Mouse (Mus musculus): ENCODE results near the gene Znrf4. TPM values are rescaled to one million over a fixed set of nuclear protein-coding genes. Genes with fewer than 3 reads are reported as not detected.
A peak's percentile ranks its signal among the peaks of the same experiment; 100 is the strongest.

The Znrf4 gene
- polyA plus RNA-seq, 1 experiment: not detected

- H3K27ac ChIP-seq (ENCODE audit: insufficient read depth, low read depth, low read length): no peak overlapping the region
- H3K4me3 ChIP-seq (ENCODE audit: insufficient read depth, low read depth, low read length): no peak overlapping the region
- H3K4me1 ChIP-seq (ENCODE audit: control insufficient read depth, insufficient read depth, low read length): peaks cover 82% of the 10 kb centered on the region
- TF ChIP-seq CTCF (IDR thresholded peaks at IDR 0.05; ENCODE audit: insufficient read depth, low read depth, low read length) (no peak), POLR2A (IDR thresholded peaks at IDR 0.05; ENCODE audit: insufficient read depth, low read depth, low read length) (no peak)
- 27% methylated on average over 7 of the region's 7 CpGs for WGBS
Observed at GRCm38 (mm10) chr17:56468870-56469269, 43.4 kb downstream of the Znrf4 start.

GRCm38 (mm10) chr17:56468380-56468779 is 43.9 kb downstream of the Znrf4 start:
- Histone ChIP-seq H3K4me1 (ENCODE audit: control insufficient read depth, insufficient read depth, low read length) (peaks cover 79% of the 10 kb centered on the region), H3K27ac (ENCODE audit: insufficient read depth, low read depth, low read length) (no peak overlapping the region)

GRCm38 (mm10) chr17:56467456-56467884 is 44.8 kb downstream of the Znrf4 start:
- no peak for TF ChIP-seq CTCF (IDR thresholded peaks at IDR 0.05; ENCODE audit: insufficient read depth, low read depth, low read length)
- TF ChIP-seq POLR2A (IDR thresholded peaks at IDR 0.05; ENCODE audit: insufficient read depth, low read depth, low read length): no peak
- 6% methylated on average over 7 of the region's 7 CpGs for WGBS
- Histone ChIP-seq H3K4me3 (ENCODE audit: insufficient read depth, low read depth, low read length) (no peak overlapping the region), H3K4me1 (ENCODE audit: control insufficient read depth, insufficient read depth, low read length) (peaks cover 79% of the 10 kb centered on the region), H3K27ac (ENCODE audit: insufficient read depth, low read depth, low read length) (peak overlapping the region; percentile 11; the same call in 1 of the 2 replicates)

More at GRCm38 (mm10) chr17:56468380-56468779, 43.9 kb downstream of the Znrf4 start:
- TF ChIP-seq POLR2A (IDR thresholded peaks at IDR 0.05; ENCODE audit: insufficient read depth, low read depth, low read length) (no peak), CTCF (IDR thresholded peaks at IDR 0.05; ENCODE audit: insufficient read depth, low read depth, low read length) (no peak)
- WGBS: 84% methylated on average over 9 of the region's 9 CpGs
- H3K4me3 ChIP-seq (ENCODE audit: insufficient read depth, low read depth, low read length): no peak overlapping the region

- Histone ChIP-seq H3K4me3 (ENCODE audit: insufficient read depth, low read depth, low read length) (no peak overlapping the region), H3K4me1 (ENCODE audit: control insufficient read depth, insufficient read depth, low read length) (peaks cover 76% of the 10 kb centered on the region), H3K27ac (ENCODE audit: insufficient read depth, low read depth, low read length) (no peak overlapping the region)
- 47% methylated on average over 6 of the region's 6 CpGs for WGBS
- no peak for TF ChIP-seq POLR2A (IDR thresholded peaks at IDR 0.05; ENCODE audit: insufficient read depth, low read depth, low read length)
- no peak for TF ChIP-seq CTCF (IDR thresholded peaks at IDR 0.05; ENCODE audit: insufficient read depth, low read depth, low read length)
Observed at GRCm38 (mm10) chr17:56466747-56467146, 45.5 kb downstream of the Znrf4 start.

- TF ChIP-seq CTCF (IDR thresholded peaks at IDR 0.05; ENCODE audit: insufficient read depth, low read depth, low read length): no peak
- no peak for TF ChIP-seq POLR2A (IDR thresholded peaks at IDR 0.05; ENCODE audit: insufficient read depth, low read depth, low read length)
- Histone ChIP-seq H3K4me3 (ENCODE audit: insufficient read depth, low read depth, low read length) (no peak overlapping the region), H3K27ac (ENCODE audit: insufficient read depth, low read depth, low read length) (no peak overlapping the region), H3K4me1 (ENCODE audit: control insufficient read depth, insufficient read depth, low read length) (peaks cover 76% of the 10 kb centered on the region)
- WGBS: 67% methylated on average over 7 of the region's 7 CpGs
Observed at GRCm38 (mm10) chr17:56464817-56465216, 47.4 kb downstream of the Znrf4 start.

GRCm38 (mm10) chr17:56464345-56464744 is 47.9 kb downstream of the Znrf4 start:
- peaks cover 75% of the 10 kb centered on the region for H3K4me1 ChIP-seq (ENCODE audit: control insufficient read depth, insufficient read depth, low read length)

GRCm38 (mm10) chr17:56463500-56463899 is 48.7 kb downstream of the Znrf4 start:
- Histone ChIP-seq H3K27ac (ENCODE audit: insufficient read depth, low read depth, low read length) (no peak overlapping the region), H3K4me3 (ENCODE audit: insufficient read depth, low read depth, low read length) (no peak overlapping the region), H3K4me1 (ENCODE audit: control insufficient read depth, insufficient read depth, low read length) (peaks cover 72% of the 10 kb centered on the region)
- TF ChIP-seq CTCF (IDR thresholded peaks at IDR 0.05; ENCODE audit: insufficient read depth, low read depth, low read length) (no peak), POLR2A (IDR thresholded peaks at IDR 0.05; ENCODE audit: insufficient read depth, low read depth, low read length) (no peak)
- 51% methylated on average over 1 of the region's 1 CpGs for WGBS

More at GRCm38 (mm10) chr17:56464345-56464744, 47.9 kb downstream of the Znrf4 start:
- H3K27ac ChIP-seq (ENCODE audit: insufficient read depth, low read depth, low read length): no peak overlapping the region
- WGBS: 87% methylated on average over 2 of the region's 2 CpGs
- H3K4me3 ChIP-seq (ENCODE audit: insufficient read depth, low read depth, low read length): no peak overlapping the region
- TF ChIP-seq CTCF (IDR thresholded peaks at IDR 0.05; ENCODE audit: insufficient read depth, low read depth, low read length) (no peak), POLR2A (IDR thresholded peaks at IDR 0.05; ENCODE audit: insufficient read depth, low read depth, low read length) (no peak)

GRCm38 (mm10) chr17:56462835-56463455 is 49.3 kb downstream of the Znrf4 start:
- TF ChIP-seq CTCF (IDR thresholded peaks at IDR 0.05; ENCODE audit: insufficient read depth, low read depth, low read length): no peak
- no peak for TF ChIP-seq POLR2A (IDR thresholded peaks at IDR 0.05; ENCODE audit: insufficient read depth, low read depth, low read length)
- peak overlapping the region; percentile 83 for H3K4me3 ChIP-seq (ENCODE audit: insufficient read depth, low read depth, low read length)
- 11% methylated on average over 17 of the region's 17 CpGs for WGBS
- peaks cover 71% of the 10 kb centered on the region for H3K4me1 ChIP-seq (ENCODE audit: control insufficient read depth, insufficient read depth, low read length)
- H3K27ac ChIP-seq (ENCODE audit: insufficient read depth, low read depth, low read length): 0 out of 2 replicates have a peak overlapping the region, but pooled peaks have one; percentile 12
